Mouse (Mus musculus) brain, embryonic 14.5 days (tissue): Measurements from ENCODE around the gene Lrpprc.

Experiments
- CTCF ChIP-seq: fragments of 200-500 bp; IDR thresholded peaks from 2 replicates; pipeline ENCODE4 v1.5.1; 2012; ENCODE audit warnings: inconsistent platforms, mild to moderate bottlenecking, moderate library complexity, borderline replicate concordance; ENCODE audit not compliant: insufficient read depth, insufficient read length; ENCODE audit errors: extremely low read depth
- POLR2A ChIP-seq: fragments of 200-500 bp; IDR thresholded peaks from 2 replicates; pipeline ENCODE4 v1.6.1; 2012; ENCODE audit warnings: mild to moderate bottlenecking, inconsistent platforms, borderline replicate concordance; ENCODE audit not compliant: poor library complexity, insufficient read depth, insufficient read length, severe bottlenecking; ENCODE audit errors: extremely low read depth

DNA sequence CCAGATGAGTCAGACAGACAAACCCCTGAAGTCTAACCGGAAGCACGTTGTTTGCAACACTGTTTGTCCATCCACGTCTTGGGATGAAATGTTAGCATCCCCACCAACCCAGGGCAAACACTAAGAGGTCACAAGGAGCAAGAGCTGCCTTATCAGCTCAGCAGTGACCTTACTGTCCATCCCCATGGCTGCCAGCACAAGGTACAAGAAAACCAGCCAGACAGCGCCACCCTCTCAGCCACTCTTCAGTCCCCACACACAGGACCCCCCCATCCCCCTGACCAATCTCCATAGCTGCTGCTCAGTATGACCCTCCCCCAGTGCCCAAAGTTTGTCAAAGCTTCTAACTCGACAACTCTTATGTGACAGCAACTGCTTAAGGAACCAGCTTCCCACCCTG, 73.2 kb downstream of the Lrpprc start:
- no peak for TF ChIP-seq CTCF
- TF ChIP-seq POLR2A: no peak
